Mouse (Mus musculus) lung, adult 2 months (tissue): ENCODE results near the gene Tmpo.

Experiments
- CTCF ChIP-seq: fragments of 200-500 bp; IDR thresholded peaks from 2 replicates; pipeline ENCODE4 v1.5.1; 2011; ENCODE audit warnings: mild to moderate bottlenecking, low read length, control low read depth; ENCODE audit not compliant: insufficient read depth
- POLR2A ChIP-seq: fragments of 200-500 bp; IDR thresholded peaks from 2 replicates; pipeline ENCODE4 v1.6.1; 2011; ENCODE audit warnings: low read depth, mild to moderate bottlenecking, control low read depth, low read length, borderline replicate concordance; ENCODE audit errors: extremely low read depth

- no peak for TF ChIP-seq CTCF
- TF ChIP-seq POLR2A = no peak
Observed at GRCm38 (mm10) chr10:91143313-91144230, 37.5 kb downstream of the Tmpo start.
